ENCODE assay signal across 32 mouse cellular contexts in the genomic region with DNA sequence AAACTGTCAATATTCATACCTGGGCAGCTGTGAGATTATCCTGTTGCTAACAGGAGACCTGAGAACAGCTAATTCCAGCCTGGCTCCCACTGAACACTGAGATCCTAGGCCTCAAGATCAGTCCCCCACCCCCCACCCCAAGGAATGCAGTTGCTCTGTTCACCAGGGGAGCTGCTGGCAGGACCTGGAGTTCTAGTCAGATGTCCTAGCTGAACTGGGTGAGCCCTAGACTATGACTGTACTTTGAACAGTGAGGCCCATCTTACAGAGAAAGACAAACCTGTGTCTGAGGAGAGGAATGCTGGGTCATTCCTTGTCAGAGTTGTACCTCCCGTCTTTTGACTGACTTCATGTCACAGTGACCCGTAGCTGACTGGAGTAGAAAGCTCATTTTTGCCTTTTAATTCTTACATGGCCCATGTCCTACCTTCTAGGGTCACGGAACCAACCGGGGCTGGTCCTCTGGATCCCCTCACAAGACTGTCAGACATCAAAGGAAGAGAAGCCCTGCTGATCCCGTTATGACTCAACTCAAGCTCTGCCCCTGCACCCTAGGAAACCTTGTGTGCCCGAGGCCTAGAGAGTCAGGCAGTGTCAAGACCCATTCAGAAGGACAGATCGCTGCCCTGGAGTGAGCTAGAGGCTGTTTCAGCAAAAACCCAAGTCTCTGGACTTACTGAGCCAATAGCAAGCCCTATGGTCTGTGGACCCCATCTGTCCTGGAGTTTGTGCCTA. TPM values are rescaled to one million over a fixed set of nuclear protein-coding genes. Genes with fewer than 3 reads are reported as not detected.
A peak's percentile ranks its signal among the peaks of the same experiment; 100 is the strongest.
DNase-seq lines count a peak whose midpoint lies in the region; ATAC-seq and TF ChIP-seq lines count a peak whose summit lies in the region.
"Had no signal": no experiment of that assay in that cellular context is flagged by ENCODE, and none has a peak within 500 bp of the region (broad histone marks: within the 10 kb centered on the region; RNA-seq: fewer than 3 reads in every experiment).

No protein-coding gene starts in this region.

- no peak for TF ChIP-seq CTCF in kidney, postnatal 0 days (IDR thresholded peaks at IDR 0.05; ENCODE audit: low read depth)

- H3K9ac ChIP-seq in heart, embryonic 16.5 days (ENCODE audit: low read length) = no peak overlapping the region
- no peak overlapping the region for H3K9ac ChIP-seq in kidney, postnatal 0 days (ENCODE audit: low read depth, low read length)
- no peak overlapping the region for H3K9ac ChIP-seq in intestine, embryonic 14.5 days (ENCODE audit: low read length)
- H3K9ac ChIP-seq in intestine, embryonic 16.5 days (ENCODE audit: low read depth, low read length) = no peak overlapping the region
- H3K9ac ChIP-seq: embryonic facial prominence, embryonic 15.5 days; forebrain, embryonic 12.5 days; forebrain, postnatal 0 days; heart, embryonic 12.5 days; hindbrain, embryonic 15.5 days; liver, embryonic 14.5 days had no signal

- no peak overlapping the region for H3K4me2 ChIP-seq in heart, embryonic 16.5 days (ENCODE audit: low read depth, low read length)
- H3K4me2 ChIP-seq in kidney, postnatal 0 days (ENCODE audit: low read length) = no peak overlapping the region
- no peak overlapping the region for H3K4me2 ChIP-seq in intestine, embryonic 14.5 days (ENCODE audit: low read length)
- H3K4me2 ChIP-seq in intestine, embryonic 16.5 days (ENCODE audit: low read depth, low read length) = 0 out of 2 replicates have a peak overlapping the region, but pooled peaks have one; percentile 1
- H3K4me2 ChIP-seq: embryonic facial prominence, embryonic 15.5 days; forebrain, embryonic 12.5 days; heart, embryonic 12.5 days; hindbrain, embryonic 15.5 days had no signal

- H3K27me3 ChIP-seq in heart, embryonic 16.5 days (ENCODE audit: control insufficient read depth, insufficient read depth, low read length) = no peaks in the 10 kb centered on the region
- H3K27me3 ChIP-seq in kidney, postnatal 0 days (ENCODE audit: insufficient read depth, low read length) = no peaks in the 10 kb centered on the region
- H3K27me3 ChIP-seq in intestine, embryonic 14.5 days (replicated peaks; ENCODE audit: control insufficient read depth, insufficient read depth, low read length) = no peaks in the 10 kb centered on the region
- H3K27me3 ChIP-seq in intestine, embryonic 16.5 days (replicated peaks; ENCODE audit: control insufficient read depth, insufficient read depth, low read length) = no peaks in the 10 kb centered on the region
- H3K27me3 ChIP-seq: embryonic facial prominence, embryonic 15.5 days; forebrain, embryonic 12.5 days; heart, embryonic 12.5 days; hindbrain, embryonic 15.5 days had no signal

- H3K4me3 ChIP-seq in heart, embryonic 16.5 days (ENCODE audit: low read length) = no peak overlapping the region
- no peak overlapping the region for H3K4me3 ChIP-seq in kidney, postnatal 0 days (replicated peaks; ENCODE audit: low read depth, low read length)
- H3K4me3 ChIP-seq in intestine, embryonic 14.5 days (ENCODE audit: low read depth, low read length) = no peak overlapping the region
- no peak overlapping the region for H3K4me3 ChIP-seq in intestine, embryonic 16.5 days (ENCODE audit: low read length)
- H3K4me3 ChIP-seq: embryonic facial prominence, embryonic 10.5 days; embryonic facial prominence, embryonic 15.5 days; forebrain, embryonic 12.5 days; heart, embryonic 12.5 days; hindbrain, embryonic 10.5 days; hindbrain, embryonic 15.5 days had no signal

- peaks cover 3% of the 10 kb centered on the region; the same call in 1 of the 2 replicates for H3K4me1 ChIP-seq in heart, embryonic 16.5 days (ENCODE audit: control insufficient read depth, insufficient read depth, low read length)
- no peaks in the 10 kb centered on the region for H3K4me1 ChIP-seq in kidney, postnatal 0 days (replicated peaks; ENCODE audit: insufficient read depth, low read length)
- H3K4me1 ChIP-seq in intestine, embryonic 14.5 days (replicated peaks; ENCODE audit: control insufficient read depth, insufficient read depth, low read length) = no peaks in the 10 kb centered on the region
- H3K4me1 ChIP-seq in intestine, embryonic 16.5 days (ENCODE audit: control insufficient read depth, insufficient read depth, low read length) = peaks cover 5% of the 10 kb centered on the region; the same call in 1 of the 2 replicates
- H3K4me1 ChIP-seq: embryonic facial prominence, embryonic 15.5 days; forebrain, embryonic 12.5 days; hindbrain, embryonic 10.5 days; hindbrain, embryonic 15.5 days had no signal

- no peaks in the 10 kb centered on the region for H3K36me3 ChIP-seq in heart, embryonic 16.5 days (ENCODE audit: control insufficient read depth, insufficient read depth)
- no peaks in the 10 kb centered on the region for H3K36me3 ChIP-seq in kidney, postnatal 0 days (ENCODE audit: insufficient read depth, low read length)
- no peaks in the 10 kb centered on the region for H3K36me3 ChIP-seq in intestine, embryonic 14.5 days (ENCODE audit: control insufficient read depth, insufficient read depth, low read length)
- H3K36me3 ChIP-seq in intestine, embryonic 16.5 days (ENCODE audit: control insufficient read depth, insufficient read depth, low read length) = no peaks in the 10 kb centered on the region
- H3K36me3 ChIP-seq: embryonic facial prominence, embryonic 10.5 days; embryonic facial prominence, embryonic 15.5 days; forebrain, embryonic 12.5 days; heart, embryonic 12.5 days; hindbrain, embryonic 10.5 days; hindbrain, embryonic 15.5 days had no signal

- 69% methylated on average over 7 of the region's 7 CpGs for WGBS in heart, embryonic 16.5 days
- WGBS in kidney, postnatal 0 days = 78% methylated on average over 7 of the region's 7 CpGs
- 68% methylated on average over 7 of the region's 7 CpGs for WGBS in intestine, embryonic 14.5 days
- 62% methylated on average over 7 of the region's 7 CpGs for WGBS in intestine, embryonic 16.5 days

- ATAC-seq in heart, embryonic 16.5 days (replicated peaks; ENCODE audit: extremely low read depth, insufficient read depth, low FRiP score) = peak; percentile 55; the same call in 1 of the 2 replicates
- peak; percentile 88 for ATAC-seq in kidney, postnatal 0 days (replicated peaks; ENCODE audit: low FRiP score, low read depth)
- ATAC-seq in intestine, embryonic 14.5 days (replicated peaks; ENCODE audit: low FRiP score, low TSS enrichment, low read depth) = 0 out of 2 replicates have a peak, but pooled peaks have one; percentile 27
- ATAC-seq in intestine, embryonic 16.5 days = peak; percentile 96
- ATAC-seq: activated CD4-positive, CD25-positive, alpha-beta regulatory T cell, adult 4 months; forebrain, postnatal 0 days; inflammation-experienced regulatory T-cells, adult 6 months; midbrain, embryonic 16.5 days had no signal

- no peak for DNase-seq in heart, adult 8-10 months (ENCODE audit: low spot score)
- DNase-seq in kidney, postnatal 0 days (ENCODE audit: low spot score) = peak; percentile 10
- DNase-seq in kidney, adult 8-10 months = no peak
- DNase-seq in intestine, embryonic 14.5 days (ENCODE audit: low spot score) = no peak
- DNase-seq in cerebellum, adult 8-10 months = no peak
- DNase-seq in lung, postnatal 4 days = no peak
- DNase-seq: adrenal gland, adult 2 months; adrenal gland, postnatal 36 days; B cell, adult 2 months; cerebellum, adult 2 months; cerebellum, postnatal 25 days; forebrain, postnatal 0 days; gastrocnemius, postnatal 14 days; layer of hippocampus, adult 9-11 months; liver; lung, adult 2 months; lung, postnatal 10 days; right cerebral cortex, postnatal 25 days; spleen, adult 18-20 months; thymus, postnatal 4 days had no signal

- no peak overlapping the region for H3K27ac ChIP-seq in heart, embryonic 16.5 days (ENCODE audit: low read length)
- no peak overlapping the region for H3K27ac ChIP-seq in kidney, postnatal 0 days
- H3K27ac ChIP-seq in intestine, embryonic 14.5 days (ENCODE audit: low read depth) = no peak overlapping the region
- peak overlapping the region; percentile 55 for H3K27ac ChIP-seq in intestine, embryonic 16.5 days (ENCODE audit: low read length)
- H3K27ac ChIP-seq: embryonic facial prominence, embryonic 10.5 days; embryonic facial prominence, embryonic 15.5 days; forebrain, embryonic 12.5 days; hindbrain, embryonic 10.5 days; hindbrain, embryonic 15.5 days; liver, embryonic 14.5 days had no signal

- H3K9me3 ChIP-seq in heart, embryonic 16.5 days (replicated peaks; ENCODE audit: control insufficient read depth, low read length) = peaks cover 3% of the 10 kb centered on the region; the same call in 1 of the 2 replicates
- H3K9me3 ChIP-seq in kidney, postnatal 0 days (replicated peaks; ENCODE audit: low read length) = no peaks in the 10 kb centered on the region
- no peaks in the 10 kb centered on the region for H3K9me3 ChIP-seq in intestine, embryonic 14.5 days (ENCODE audit: control insufficient read depth, low read length)
- no peaks in the 10 kb centered on the region for H3K9me3 ChIP-seq in intestine, embryonic 16.5 days (ENCODE audit: control insufficient read depth, low read length)
- H3K9me3 ChIP-seq: embryonic facial prominence, embryonic 10.5 days; embryonic facial prominence, embryonic 15.5 days; forebrain, embryonic 12.5 days; heart, embryonic 12.5 days; hindbrain, embryonic 10.5 days; hindbrain, embryonic 15.5 days had no signal

RNA-seq across cellular contexts. Expression of gene Zcchc2, which starts 28.0 kb away (rescaled TPM):
- polyA plus RNA-seq in heart, embryonic 16.5 days (2015; fragmentation: Nextera tagmentation; extraction: Ambion mirVana) = 1.9 and 2.2 TPM in 2 replicates
- 10 to 100 TPM in 1 of 4 experiments, 1 to 10 TPM in 3; 7.9 to 10.5 (median 10.0) TPM for total RNA-seq in heart, adult 8-10 months (2022)
- polyA plus RNA-seq in kidney, postnatal 0 days (2015; fragmentation: Nextera tagmentation; extraction: Ambion mirVana) = 2.5 and 2.6 TPM in 2 replicates
- 3.5 and 4.0 TPM in 2 replicates for polyA plus RNA-seq in intestine, embryonic 14.5 days (2014; fragmentation: Nextera tagmentation; extraction: Ambion mirVana)
- 1.8 and 2.0 TPM in 2 replicates for polyA plus RNA-seq in intestine, embryonic 16.5 days (2015; fragmentation: Nextera tagmentation; extraction: Ambion mirVana)

Comparison
In these comparisons a context has a peak if more than half of its experiments do, and no peak if none do; other contexts are left out.
1. ATAC-seq: peak in every context shown above with its lines; median percentile 96 in intestine, embryonic 16.5 days; 88 in kidney, postnatal 0 days; 55 in heart, embryonic 16.5 days; 27 in intestine, embryonic 14.5 days.